Mouse (Mus musculus) cortical plate, adult 2 months (tissue): ENCODE data around the gene Sult2b1.

ENCODE experiments used
- CTCF ChIP-seq: fragments of 200-500 bp; IDR thresholded peaks from 2 replicates; pipeline ENCODE4 v1.5.1; 2011; ENCODE audit warnings: mild to moderate bottlenecking, control low read depth, low read length; ENCODE audit not compliant: insufficient read depth; ENCODE audit errors: extremely low read depth
- POLR2A ChIP-seq: fragments of 200-500 bp; IDR thresholded peaks from 2 replicates; pipeline ENCODE4 v1.6.1; 2011; ENCODE audit warnings: mild to moderate bottlenecking, low read length, control low read depth; ENCODE audit not compliant: insufficient read depth; ENCODE audit errors: extremely low read depth

DNA sequence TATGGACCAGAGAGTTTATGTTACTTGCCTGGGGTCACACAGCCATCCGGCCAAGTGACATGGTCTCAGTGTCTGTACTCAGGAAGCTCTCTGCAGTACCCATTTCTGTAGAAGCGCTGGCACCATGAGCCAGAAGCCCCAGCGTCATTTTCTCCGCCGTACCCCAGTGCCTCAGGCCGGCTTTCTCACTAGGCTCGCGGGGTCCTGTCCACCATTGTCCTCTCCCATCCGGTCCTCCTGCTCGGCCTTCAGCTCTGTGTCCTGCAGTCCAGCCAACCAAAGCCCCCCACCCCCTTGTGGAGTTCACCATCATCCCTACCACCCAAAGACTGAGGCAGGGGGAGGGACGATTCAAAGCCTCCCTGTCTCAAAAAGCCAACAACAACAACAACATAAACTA, 82.9 kb downstream of the Sult2b1 start:
- TF ChIP-seq CTCF (no peak), POLR2A (no peak)
